Mouse (Mus musculus): Measurements from ENCODE around the gene Mob3b. TPM values are rescaled to one million over a fixed set of nuclear protein-coding genes. Genes with fewer than 3 reads are reported as not detected.

Gene Mob3b
- polyA plus RNA-seq, 1 experiment, result 0.12 TPM

DNA sequence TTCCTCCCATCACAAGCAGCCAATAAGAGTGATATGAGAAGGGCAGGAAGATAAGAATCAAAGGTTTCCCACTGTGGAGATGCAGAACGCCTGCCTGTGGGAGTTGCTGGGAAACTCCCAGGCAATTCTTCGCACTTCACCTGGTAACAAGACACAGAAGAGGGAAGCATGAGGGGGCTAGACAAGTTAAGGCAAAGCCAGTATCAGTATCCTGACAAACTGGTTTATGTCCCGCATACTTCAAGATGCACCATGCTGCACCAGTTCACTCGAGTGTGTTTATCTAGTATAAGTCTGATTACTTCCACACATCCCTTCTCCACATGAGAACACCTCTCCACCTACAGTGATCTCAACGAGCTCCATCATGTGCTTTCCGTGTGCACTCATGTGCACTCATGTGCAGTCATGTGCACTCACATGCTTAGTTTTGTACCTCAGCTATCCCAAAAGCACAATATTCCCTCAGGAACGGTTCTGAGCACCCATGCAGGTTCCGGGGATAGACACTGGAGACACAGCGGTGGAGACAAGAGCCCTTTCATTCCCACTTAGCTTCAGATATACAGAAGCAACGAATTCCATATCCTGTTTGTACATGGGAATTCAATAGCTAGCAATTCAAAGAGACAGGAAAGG, 74.7 kb downstream of the Mob3b start:
- Histone ChIP-seq H3K36me3 (ENCODE audit: control insufficient read depth, insufficient read depth) (no peaks in the 10 kb centered on the region), H3ac (ENCODE audit: control insufficient read depth, insufficient read length) (no peak overlapping the region), H3K79me2 (ENCODE audit: control insufficient read depth, insufficient read depth) (no peaks in the 10 kb centered on the region), H3K4me3 (no peak overlapping the region), H3K4me2 (ENCODE audit: low read depth) (no peak overlapping the region), H3K27me3 (ENCODE audit: control insufficient read depth, insufficient read depth, insufficient read length) (no peaks in the 10 kb centered on the region)
- TF ChIP-seq CEBPB (IDR thresholded peaks at IDR 0.05; ENCODE audit: insufficient read depth, poor library complexity, severe bottlenecking) (no peak), REST (IDR thresholded peaks at IDR 0.05; ENCODE audit: insufficient read depth, insufficient read length) (no peak), TCF12 (IDR thresholded peaks at IDR 0.05; ENCODE audit: insufficient read depth, poor library complexity, severe bottlenecking) (no peak), E2F4 (IDR thresholded peaks at IDR 0.05; ENCODE audit: insufficient read depth) (no peak), SRF (IDR thresholded peaks at IDR 0.05; ENCODE audit: control insufficient read depth, insufficient read length, low read depth) (no peak), MYOD1 (IDR thresholded peaks at IDR 0.05; ENCODE audit: control insufficient read depth in 1 of 3, insufficient read length in 2 of 3, low read depth in 2 of 3) (no peak), POLR2A (IDR thresholded peaks at IDR 0.05; ENCODE audit: insufficient read length, low read depth) (no peak), POLR2AphosphoS2 (IDR thresholded peaks at IDR 0.05; ENCODE audit: insufficient read length, low read depth) (no peak), MYOG (IDR thresholded peaks at IDR 0.05; ENCODE audit: control insufficient read depth in 1 of 3, insufficient read depth in 1 of 3, insufficient read length in 2 of 3, low read depth in 2 of 3) (no peak)

DNA sequence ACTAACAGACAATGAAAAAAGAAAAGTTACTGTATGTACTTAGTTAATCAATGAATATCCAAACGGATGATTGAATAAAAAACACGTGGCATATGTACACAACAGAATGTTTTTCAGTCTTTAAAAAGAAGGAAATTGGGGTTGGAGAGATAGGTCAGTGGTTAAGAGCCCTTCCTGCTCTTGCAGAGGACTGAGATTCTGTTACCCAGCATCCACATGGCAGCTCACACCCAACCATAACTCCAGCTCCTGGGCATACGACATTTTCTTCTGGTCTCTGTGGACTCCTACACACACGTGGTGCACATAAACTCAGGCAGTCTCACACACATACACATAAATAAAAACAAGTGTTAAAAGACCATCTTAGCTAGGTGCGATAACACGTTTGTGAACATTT, 77.0 kb downstream of the Mob3b start:
- TF ChIP-seq MYOD1 (IDR thresholded peaks at IDR 0.05; ENCODE audit: control insufficient read depth in 1 of 3, insufficient read length in 2 of 3, low read depth in 2 of 3) (no peak), MYOG (IDR thresholded peaks at IDR 0.05; ENCODE audit: control insufficient read depth in 1 of 3, insufficient read depth in 1 of 3, insufficient read length in 2 of 3, low read depth in 2 of 3) (no peak), TCF3 (IDR thresholded peaks at IDR 0.05; ENCODE audit: insufficient read length, low read depth) (no peak), E2F4 (IDR thresholded peaks at IDR 0.05; ENCODE audit: insufficient read depth) (no peak), MAX (IDR thresholded peaks at IDR 0.05; ENCODE audit: low read depth) (no peak), CEBPB (IDR thresholded peaks at IDR 0.05; ENCODE audit: insufficient read depth, poor library complexity, severe bottlenecking) (no peak), SRF (IDR thresholded peaks at IDR 0.05; ENCODE audit: control insufficient read depth, insufficient read length, low read depth) (no peak), POLR2AphosphoS2 (IDR thresholded peaks at IDR 0.05; ENCODE audit: insufficient read length, low read depth) (no peak), USF1 (IDR thresholded peaks at IDR 0.05; ENCODE audit: low read depth) (no peak), POLR2A (IDR thresholded peaks at IDR 0.05; ENCODE audit: insufficient read length, low read depth) (no peak), TCF12 (IDR thresholded peaks at IDR 0.05; ENCODE audit: insufficient read depth, poor library complexity, severe bottlenecking) (no peak), REST (IDR thresholded peaks at IDR 0.05; ENCODE audit: insufficient read depth, insufficient read length) (no peak)

DNA sequence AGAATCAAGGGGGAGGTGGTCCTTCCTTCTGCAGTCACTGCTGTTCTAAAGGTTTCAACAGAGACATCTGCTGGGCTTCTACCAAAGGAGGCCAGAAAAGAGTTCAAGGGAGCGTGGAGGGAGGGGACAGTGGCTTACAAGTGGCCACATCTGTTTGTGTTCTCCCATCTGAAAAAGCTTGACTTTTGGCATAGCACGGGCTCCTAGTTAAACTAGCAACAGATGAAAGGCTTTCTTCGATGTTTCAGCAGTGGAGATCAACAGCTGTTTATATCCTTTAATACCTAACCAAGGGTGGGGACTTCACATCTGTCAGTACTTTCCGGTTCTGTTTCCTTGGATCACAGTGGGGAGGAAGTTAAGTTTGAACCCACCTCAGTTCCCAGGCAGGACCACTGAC, 88.5 kb downstream of the Mob3b start:
- no peaks in the 10 kb centered on the region for H3K79me2 ChIP-seq (ENCODE audit: control insufficient read depth, insufficient read depth)
- no peaks in the 10 kb centered on the region for H3K27me3 ChIP-seq (ENCODE audit: control insufficient read depth, insufficient read depth, insufficient read length)
- no peak overlapping the region for H3K4me2 ChIP-seq (ENCODE audit: low read depth)
- H3ac ChIP-seq (ENCODE audit: control insufficient read depth, insufficient read length), result no peak overlapping the region
- H3K36me3 ChIP-seq (ENCODE audit: control insufficient read depth, insufficient read depth), result no peaks in the 10 kb centered on the region
- TF ChIP-seq MAX (IDR thresholded peaks at IDR 0.05; ENCODE audit: low read depth) (no peak), CEBPB (IDR thresholded peaks at IDR 0.05; ENCODE audit: insufficient read depth, poor library complexity, severe bottlenecking) (no peak)
- no peak overlapping the region for H3K4me3 ChIP-seq

More for the DNA sequence above, 77.0 kb downstream of the Mob3b start:
- no peaks in the 10 kb centered on the region for H3K36me3 ChIP-seq (ENCODE audit: control insufficient read depth, insufficient read depth)
- no peaks in the 10 kb centered on the region for H3K79me2 ChIP-seq (ENCODE audit: control insufficient read depth, insufficient read depth)
- no peak overlapping the region for H3ac ChIP-seq (ENCODE audit: control insufficient read depth, insufficient read length)
- H3K27me3 ChIP-seq (ENCODE audit: control insufficient read depth, insufficient read depth, insufficient read length), result no peaks in the 10 kb centered on the region
- no peak overlapping the region for H3K4me3 ChIP-seq
- H3K4me2 ChIP-seq (ENCODE audit: low read depth), result no peak overlapping the region

DNA sequence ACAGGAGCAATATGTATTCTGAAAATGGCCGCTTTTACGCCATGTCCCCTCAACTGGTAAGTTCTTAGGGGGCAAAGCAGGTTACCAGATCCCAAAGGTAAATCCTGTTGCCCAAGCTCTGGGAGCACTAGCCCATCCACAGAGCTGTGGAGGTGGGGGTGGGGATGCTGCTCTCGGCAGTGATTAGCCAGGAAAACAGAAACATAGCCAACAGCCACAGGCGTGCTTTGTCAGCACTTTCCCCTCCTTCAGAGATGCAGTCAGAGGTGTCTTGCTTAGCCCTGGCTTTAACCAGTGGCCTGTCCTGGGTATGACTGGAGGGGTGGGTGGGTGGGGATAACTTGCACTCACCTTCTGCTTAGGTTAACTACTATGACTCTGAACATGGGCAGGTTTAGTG, 91.1 kb downstream of the Mob3b start:
- H3K27me3 ChIP-seq (ENCODE audit: control insufficient read depth, insufficient read depth, insufficient read length), result no peaks in the 10 kb centered on the region
- H3K79me2 ChIP-seq (ENCODE audit: control insufficient read depth, insufficient read depth), result no peaks in the 10 kb centered on the region
- H3K4me2 ChIP-seq (ENCODE audit: low read depth), result no peak overlapping the region
- TF ChIP-seq REST (IDR thresholded peaks at IDR 0.05; ENCODE audit: insufficient read depth, insufficient read length) (no peak), POLR2A (IDR thresholded peaks at IDR 0.05; ENCODE audit: insufficient read length, low read depth) (no peak), TCF3 (IDR thresholded peaks at IDR 0.05; ENCODE audit: insufficient read length, low read depth) (no peak), MYOG (IDR thresholded peaks at IDR 0.05; ENCODE audit: control insufficient read depth in 1 of 3, insufficient read depth in 1 of 3, insufficient read length in 2 of 3, low read depth in 2 of 3) (no peak), SRF (IDR thresholded peaks at IDR 0.05; ENCODE audit: control insufficient read depth, insufficient read length, low read depth) (no peak), E2F4 (IDR thresholded peaks at IDR 0.05; ENCODE audit: insufficient read depth) (no peak), MAX (IDR thresholded peaks at IDR 0.05; ENCODE audit: low read depth) (no peak), MYOD1 (IDR thresholded peaks at IDR 0.05; ENCODE audit: control insufficient read depth in 1 of 3, insufficient read length in 2 of 3, low read depth in 2 of 3) (no peak), USF1 (IDR thresholded peaks at IDR 0.05; ENCODE audit: low read depth) (no peak), TCF12 (IDR thresholded peaks at IDR 0.05; ENCODE audit: insufficient read depth, poor library complexity, severe bottlenecking) (no peak), CEBPB (IDR thresholded peaks at IDR 0.05; ENCODE audit: insufficient read depth, poor library complexity, severe bottlenecking) (no peak), POLR2AphosphoS2 (IDR thresholded peaks at IDR 0.05; ENCODE audit: insufficient read length, low read depth) (no peak)
- H3K4me3 ChIP-seq, result no peak overlapping the region
- no peak overlapping the region for H3ac ChIP-seq (ENCODE audit: control insufficient read depth, insufficient read length)
- no peaks in the 10 kb centered on the region for H3K36me3 ChIP-seq (ENCODE audit: control insufficient read depth, insufficient read depth)

All from myocyte (in vitro differentiated cells).